Mouse (Mus musculus) E14TG2a.4 (cell line): ENCODE measurements at regions not wholly inside any gene's neighbourhood (a gene's known extent, or its start where the extent isn't known, plus 50 kb on each side); places are given as distances from the start of the nearest gene placed in this dataset.

ENCODE experiments used
- CTCF ChIP-seq: conservative IDR thresholded peaks from 2 replicates; pipeline ENCODE4 v1.5.1; 2014; ENCODE audit warnings: low read length
- NANOG ChIP-seq: IDR thresholded peaks from 2 replicates; pipeline ENCODE4 v1.6.1; 2014; ENCODE audit warnings: borderline replicate concordance, low read length, mixed read lengths
- POU5F1 ChIP-seq: IDR thresholded peaks from 2 replicates; pipeline ENCODE4 v1.6.1; 2014; ENCODE audit warnings: low read length, borderline replicate concordance

- TF ChIP-seq CTCF (no peak), NANOG (no peak), POU5F1 (no peak)
These were observed 197.5 kb upstream of the Sp8 start for GRCm38 (mm10) chr12:118648673-118649072.
